Mouse (Mus musculus): ENCODE results near the gene Rragc.

Gene Rragc

DNA sequence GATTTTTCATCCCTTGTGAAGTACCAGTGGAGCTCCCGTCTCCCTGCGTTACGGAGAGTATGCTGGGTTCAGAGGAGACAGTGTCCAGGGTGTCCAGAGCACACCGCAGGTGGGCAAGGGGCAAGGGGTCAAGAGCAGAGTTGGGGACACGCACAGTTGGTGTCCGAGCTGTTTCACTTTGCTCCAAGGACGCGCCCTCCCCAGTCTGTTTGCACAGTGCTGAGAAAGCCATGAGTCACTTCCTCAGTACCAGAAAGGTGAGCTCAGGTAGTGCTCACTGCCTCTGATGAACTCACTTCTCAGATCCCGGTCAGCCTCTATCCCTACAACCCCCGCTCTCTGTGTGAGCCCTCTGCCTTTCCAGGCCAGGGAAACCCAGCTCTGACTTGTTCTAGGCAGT, 32.4 kb downstream of the Rragc start:
- no peak for DNase-seq (ENCODE audit: extremely low read depth, insufficient read length, low spot score)

DNA sequence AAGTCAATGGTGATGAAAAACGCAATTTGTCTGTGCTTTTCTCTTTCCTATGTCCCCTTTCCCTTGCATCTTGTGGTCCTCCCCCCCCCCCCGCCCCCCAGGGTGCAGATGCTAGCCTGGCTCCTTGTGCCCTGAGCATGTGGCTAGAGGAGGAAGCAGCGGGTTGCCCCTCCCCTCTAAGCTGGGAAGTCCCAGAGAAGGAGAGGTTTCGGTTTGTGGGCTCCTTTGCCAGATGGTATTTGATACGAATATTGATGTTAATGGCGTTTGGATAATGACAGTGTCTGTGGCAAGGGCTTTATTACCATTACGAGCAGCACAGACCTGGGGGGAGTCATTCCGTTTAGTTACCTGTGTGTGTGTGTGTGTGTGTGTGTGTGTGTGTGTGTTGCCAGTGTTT, 34.8 kb downstream of the Rragc start:
- DNase-seq (ENCODE audit: extremely low read depth, insufficient read length, low spot score), result no peak

DNA sequence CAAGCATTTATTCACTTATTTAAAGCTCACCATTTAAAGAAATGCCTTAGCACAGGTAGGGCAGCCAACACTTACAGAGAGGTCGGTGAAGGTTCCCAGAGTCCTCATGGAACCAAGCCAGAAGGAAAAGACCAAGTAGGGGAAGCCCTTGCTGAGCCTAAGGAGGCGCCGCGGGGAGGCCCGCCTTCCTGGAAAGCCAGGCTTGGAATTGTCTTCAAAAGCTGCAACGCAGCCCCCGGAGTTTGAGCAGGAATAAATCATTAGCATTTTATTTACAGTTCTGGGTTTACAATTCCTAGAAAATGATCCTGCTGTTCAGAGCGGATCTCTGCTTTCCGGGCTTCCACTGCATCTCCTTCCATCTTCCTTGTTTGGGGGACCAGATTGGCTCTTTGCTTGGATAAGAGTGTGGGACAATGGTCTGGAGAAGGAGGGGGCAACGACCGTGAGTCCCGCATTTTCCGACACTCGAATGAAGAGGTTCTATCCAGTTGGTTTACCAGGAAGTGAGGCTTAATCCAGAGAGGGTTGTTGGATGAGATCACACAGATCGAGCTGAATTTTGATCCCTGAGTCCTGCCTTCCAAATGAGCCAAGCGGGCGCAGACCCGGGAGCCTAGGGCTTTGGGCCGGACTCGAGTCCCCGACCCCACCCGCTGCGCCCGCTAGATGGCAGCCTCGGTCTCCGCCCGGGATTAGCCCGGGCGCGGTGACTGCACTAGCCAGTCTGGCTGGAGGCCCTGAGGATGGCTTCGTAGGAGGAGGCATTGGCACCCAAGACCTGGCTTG, 39.7 kb downstream of the Rragc start:
- peak; percentile 65 for DNase-seq (ENCODE audit: extremely low read depth, insufficient read length, low spot score)

DNA sequence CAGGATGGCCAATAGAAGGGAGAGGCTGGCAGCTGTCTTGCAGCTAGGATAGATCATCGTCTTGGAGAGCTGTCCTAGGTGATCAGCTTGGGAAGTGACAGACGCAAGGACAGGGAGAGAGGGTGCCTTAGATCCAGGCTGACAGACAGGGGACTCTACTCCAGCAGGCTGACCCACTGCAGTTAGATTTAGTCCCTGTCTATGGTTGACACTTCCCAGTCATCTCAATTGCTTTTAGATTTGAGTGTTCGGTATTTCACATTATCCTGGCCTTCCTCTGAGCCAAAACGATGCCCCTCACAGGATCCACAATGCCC, 40.2 kb downstream of the Rragc start:
- no peak for DNase-seq (ENCODE audit: extremely low read depth, insufficient read length, low spot score)

DNA sequence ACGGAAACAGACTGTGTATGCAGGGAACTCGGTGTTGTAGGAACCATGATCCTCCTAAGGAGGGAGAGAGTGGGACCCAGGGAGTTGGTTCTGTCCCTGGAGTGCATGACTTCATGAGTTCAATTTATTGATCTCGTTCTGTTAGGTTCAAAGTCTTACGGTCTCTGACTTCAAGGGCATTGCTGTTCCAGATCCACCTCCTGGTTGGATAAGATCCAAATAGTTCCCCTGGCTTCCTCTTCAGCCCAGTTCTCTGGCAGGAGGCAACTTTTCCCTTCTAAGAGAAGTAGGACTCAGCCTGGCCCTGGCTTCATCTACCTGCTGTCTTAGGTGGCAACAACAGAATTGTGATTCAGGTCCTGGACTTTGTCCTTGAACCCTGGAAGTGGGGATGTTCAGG, 40.6 kb downstream of the Rragc start:
- no peak for DNase-seq (ENCODE audit: extremely low read depth, insufficient read length, low spot score)

DNA sequence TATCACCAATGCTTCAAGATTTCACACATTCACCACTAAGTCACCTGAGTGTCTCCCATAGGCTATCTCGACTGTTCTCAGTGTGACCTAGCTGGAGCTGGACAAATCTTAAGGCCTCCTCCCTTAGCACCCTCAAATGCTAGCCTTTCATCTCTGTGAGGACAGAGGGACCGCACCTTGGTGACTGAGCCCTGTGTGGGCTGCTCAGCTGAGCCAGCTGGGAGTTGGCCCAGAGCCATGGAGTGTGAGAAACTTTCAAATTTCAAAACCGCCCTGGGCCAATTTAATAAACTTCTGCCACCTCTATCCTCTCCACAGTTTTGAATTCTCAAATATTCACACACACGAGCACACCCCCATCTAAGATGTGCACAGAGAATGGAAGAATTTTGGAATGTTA, 43.7 kb downstream of the Rragc start:
- no peak for DNase-seq (ENCODE audit: extremely low read depth, insufficient read length, low spot score)

DNA sequence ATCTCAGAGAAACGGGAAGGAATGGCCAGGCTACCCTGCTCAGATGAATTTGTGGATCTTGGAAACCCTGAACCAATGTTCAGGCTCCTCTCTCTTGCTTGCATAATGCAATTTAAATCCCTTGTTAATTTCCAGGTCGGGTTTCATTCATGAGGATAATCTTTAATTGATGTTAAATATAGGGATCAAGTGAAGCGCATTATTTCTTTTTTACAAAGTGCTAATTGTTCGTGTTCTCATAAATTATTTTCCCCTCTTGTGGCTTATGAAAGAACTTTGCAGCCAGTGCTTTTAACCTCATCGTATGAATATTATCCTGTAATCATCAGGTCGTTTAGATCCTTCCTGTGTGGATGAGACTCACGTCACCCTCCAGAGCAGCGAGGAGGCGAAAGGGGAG, 45.5 kb downstream of the Rragc start:
- no peak for DNase-seq (ENCODE audit: extremely low read depth, insufficient read length, low spot score)

DNA sequence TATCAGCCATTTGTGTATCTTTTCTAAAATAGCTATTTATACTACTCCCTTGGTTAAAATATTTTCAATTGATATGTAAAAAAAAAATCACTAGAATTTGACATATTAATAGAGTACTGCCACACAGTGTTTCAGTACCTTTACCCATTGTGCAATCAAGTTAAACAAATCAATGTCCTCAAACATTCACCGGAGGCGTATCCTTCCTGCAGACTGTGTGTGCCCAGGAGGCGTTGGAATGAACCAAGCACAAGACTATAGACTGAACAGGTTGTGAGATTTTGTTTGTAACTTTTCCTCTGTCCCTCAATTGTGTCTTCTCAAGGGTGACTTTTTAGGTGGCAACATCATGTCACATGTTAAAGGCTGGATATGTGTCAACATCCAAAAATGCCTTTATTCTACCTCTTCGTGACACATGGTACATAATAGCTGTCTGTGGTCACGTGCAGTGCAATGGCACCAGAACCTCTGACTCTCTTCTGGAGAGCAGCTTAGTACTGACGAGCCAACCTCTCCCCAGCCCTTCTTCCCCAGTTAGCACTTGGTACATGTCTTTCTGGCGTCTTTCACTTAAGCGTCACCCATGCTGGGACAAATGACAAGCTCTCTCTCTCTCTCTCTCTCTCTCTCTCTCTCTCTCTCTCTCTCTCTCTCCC, 51.5 kb downstream of the Rragc start:
- no peak for DNase-seq (ENCODE audit: extremely low read depth, insufficient read length, low spot score)

DNA sequence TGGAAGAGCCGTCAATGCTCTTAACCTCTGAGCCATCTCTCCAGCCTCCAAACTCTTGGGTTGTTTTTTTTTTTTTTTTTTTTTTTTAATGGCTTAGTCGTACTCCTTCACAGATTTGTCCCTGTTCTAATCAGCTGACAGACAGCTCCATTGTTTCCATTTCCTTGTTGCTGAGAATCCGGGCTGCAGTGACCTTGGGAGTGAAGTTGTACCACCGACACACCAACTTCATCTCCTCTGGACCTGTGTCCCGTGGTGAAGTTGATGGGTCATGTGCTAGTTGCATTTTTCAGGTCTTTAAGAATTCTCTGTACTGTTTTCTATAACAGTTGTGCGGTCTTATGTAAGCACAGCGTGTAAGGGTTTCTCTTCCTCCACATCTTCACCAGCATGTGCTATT, 52.2 kb downstream of the Rragc start:
- no peak for DNase-seq (ENCODE audit: extremely low read depth, insufficient read length, low spot score)

DNA sequence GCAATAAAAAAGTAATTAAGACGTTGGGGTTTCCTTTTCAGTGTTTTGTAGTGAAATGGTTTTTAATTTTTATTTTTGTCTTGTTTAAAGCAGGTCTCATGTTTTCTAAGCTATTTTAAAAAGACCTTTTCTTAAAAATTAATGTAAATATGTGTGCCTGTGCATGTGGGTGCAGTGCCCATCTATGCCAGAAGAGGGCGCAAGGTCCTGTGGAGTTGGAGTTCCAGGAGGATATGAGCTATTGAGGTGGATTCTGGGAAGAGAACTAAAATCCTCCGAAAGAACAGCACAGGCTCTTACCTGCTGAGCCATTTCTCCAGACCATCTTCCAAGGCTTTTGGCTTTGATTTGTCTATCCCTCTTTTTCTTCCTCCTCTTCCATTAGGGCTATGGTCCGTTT, 53.8 kb downstream of the Rragc start:
- DNase-seq (ENCODE audit: extremely low read depth, insufficient read length, low spot score), result no peak

DNA sequence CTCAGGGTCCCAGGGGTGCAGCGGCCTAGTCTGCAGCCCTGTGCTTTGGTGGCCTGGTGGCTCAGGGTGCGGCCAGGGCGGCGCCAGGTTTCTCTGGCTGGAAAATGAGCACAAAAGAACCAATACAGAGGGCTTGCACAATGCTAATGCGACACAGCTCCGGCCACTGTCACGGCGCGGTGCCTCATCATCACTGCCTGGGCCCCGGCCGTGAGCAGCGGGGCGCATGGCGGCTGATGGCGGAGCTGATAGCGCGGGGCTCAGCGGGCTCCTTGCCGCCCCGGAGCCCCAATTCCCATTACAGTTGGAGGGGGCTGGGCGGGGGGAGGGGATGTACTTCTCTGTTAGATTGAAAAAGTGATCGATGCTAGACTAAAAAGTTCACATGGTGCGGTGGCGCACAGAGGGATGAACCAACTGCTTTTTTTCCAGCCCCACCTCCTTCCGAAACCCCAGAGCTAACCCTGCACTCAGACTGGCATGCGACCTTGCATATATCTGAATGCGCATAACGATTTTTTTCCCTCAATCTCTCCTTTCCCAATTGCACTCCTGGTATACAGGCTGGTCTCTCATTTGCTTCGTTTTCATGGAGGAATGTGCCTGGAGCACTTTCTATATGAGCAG, 55.3 kb downstream of the Rragc start:
- no peak for DNase-seq (ENCODE audit: extremely low read depth, insufficient read length, low spot score)

DNA sequence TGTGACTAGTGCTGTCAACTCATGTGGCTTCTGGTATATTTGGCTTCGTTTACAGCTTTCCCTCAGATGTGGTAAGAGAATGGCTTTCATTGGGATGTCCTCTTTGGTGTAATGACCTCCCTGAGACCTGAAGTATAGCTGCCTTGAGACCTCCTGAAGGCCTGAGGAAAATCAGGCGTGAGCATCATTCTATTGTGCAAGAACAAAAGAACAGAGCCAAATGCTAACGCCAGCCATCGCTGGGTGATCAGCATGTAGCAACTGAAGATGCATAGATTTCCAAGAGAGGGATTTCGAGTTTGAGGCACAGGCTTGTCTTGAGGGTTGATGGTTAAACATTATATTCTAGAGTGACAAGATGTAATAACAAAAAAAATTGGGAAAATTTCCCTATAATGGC, 64.9 kb downstream of the Rragc start:
- no peak for DNase-seq (ENCODE audit: extremely low read depth, insufficient read length, low spot score)
